Mouse (Mus musculus) testis, adult 2 months (tissue): ENCODE results near the gene Rnase2b. TPM values are rescaled to one million over a fixed set of nuclear protein-coding genes. Genes with fewer than 3 reads are reported as not detected.
"Not testable (repeated sequence)": the region's sequence is repeated elsewhere in the genome, so short reads cannot be mapped to it uniquely, and the experiment has no call there.

Source experiments
- H3K27ac ChIP-seq: fragments of 200-500 bp; 2 replicates; pipeline ENCODE4 v1.5.1; 2012; ENCODE audit warnings: low read depth, low read length; ENCODE audit not compliant: control insufficient read depth, insufficient read depth
- H3K27me3 ChIP-seq: fragments of 200-500 bp; 2 replicates; pipeline ENCODE4 v1.6.1; 2012; ENCODE audit warnings: mild to moderate bottlenecking, low read length, moderate library complexity; ENCODE audit not compliant: control insufficient read depth, insufficient read depth
- H3K36me3 ChIP-seq: fragments of 200-500 bp; 2 replicates; pipeline ENCODE4 v1.6.1; 2012; ENCODE audit warnings: mild to moderate bottlenecking, low read length; ENCODE audit not compliant: control insufficient read depth, insufficient read depth
- H3K4me1 ChIP-seq: fragments of 200-500 bp; 2 replicates; pipeline ENCODE4 v1.6.1; 2012; ENCODE audit warnings: low read length; ENCODE audit not compliant: control insufficient read depth, insufficient read depth
- H3K4me3 ChIP-seq: fragments of 200-500 bp; 2 replicates; pipeline ENCODE4 v1.5.1; 2012; ENCODE audit warnings: low read depth, mild to moderate bottlenecking, low read length, moderate library complexity, mixed read lengths; ENCODE audit not compliant: control insufficient read depth
- CTCF ChIP-seq: fragments of 200-500 bp; IDR thresholded peaks from 2 replicates; pipeline ENCODE4 v1.5.1; 2012; ENCODE audit warnings: low read depth, mild to moderate bottlenecking, inconsistent platforms, low read length, moderate library complexity; ENCODE audit not compliant: control insufficient read depth, insufficient read depth, insufficient replicate concordance
- POLR2A ChIP-seq: fragments of 200-500 bp; IDR thresholded peaks from 2 replicates; pipeline ENCODE4 v1.6.1; 2012; ENCODE audit warnings: low read depth, mild to moderate bottlenecking, inconsistent platforms, low read length, moderate library complexity; ENCODE audit not compliant: control insufficient read depth
- polyA plus RNA-seq: library from polyadenylated mRNA; depleted of rRNA; stranded (reverse); fragments of >200 nt; gene quantifications from 2 replicates; pipeline ENCODE4 v1.2.3, GENCODE M21; 2012

Rnase2b gene
- polyA plus RNA-seq, 1 experiment, result not detected

DNA sequence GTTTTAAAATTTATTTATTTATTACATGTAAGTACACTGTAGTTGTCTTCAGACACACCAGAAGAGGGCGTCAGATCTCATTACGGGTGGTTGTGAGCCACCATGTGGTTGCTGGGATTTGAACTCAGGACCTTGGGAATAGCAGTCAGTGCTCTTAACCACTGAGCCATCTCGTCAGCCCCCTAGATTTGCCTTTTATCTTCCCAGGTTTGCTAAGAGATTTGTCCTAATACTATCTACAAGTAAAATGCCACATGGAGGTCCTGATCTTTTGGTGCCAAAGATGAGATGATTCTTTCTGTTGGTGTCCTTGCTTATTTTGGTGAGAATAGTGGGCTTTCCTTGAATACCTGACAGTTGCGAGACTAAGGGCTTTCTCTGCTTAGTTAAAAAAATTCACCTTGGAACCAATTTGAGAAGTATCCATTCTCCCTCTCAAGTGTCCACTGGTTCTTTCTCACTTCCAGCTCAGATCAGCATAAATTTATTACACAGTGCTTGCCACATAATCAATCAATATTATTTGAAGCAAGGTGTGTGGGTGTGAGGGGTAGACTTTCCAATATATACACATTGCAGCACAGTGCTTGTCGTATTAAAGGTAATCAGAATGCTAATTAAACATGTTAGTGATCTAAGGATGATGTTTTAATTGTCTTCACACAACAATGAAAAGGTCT lies 5.9 kb upstream of the Rnase2b start:
- no peak overlapping the region for H3K27ac ChIP-seq
- no peaks in the 10 kb centered on the region for H3K27me3 ChIP-seq
- TF ChIP-seq CTCF (no peak), POLR2A (no peak)
- H3K4me3 ChIP-seq, result no peak overlapping the region
- H3K4me1 ChIP-seq, result no peaks in the 10 kb centered on the region
- no peaks in the 10 kb centered on the region for H3K36me3 ChIP-seq

GRCm38 (mm10) chr14:51156736-51157068 lies 5.4 kb upstream of the Rnase2b start:
- TF ChIP-seq POLR2A (no peak), CTCF (no peak)
- Histone ChIP-seq H3K4me3 (no peak overlapping the region), H3K27me3 (no peaks in the 10 kb centered on the region), H3K4me1 (no peaks in the 10 kb centered on the region), H3K27ac (no peak overlapping the region), H3K36me3 (no peaks in the 10 kb centered on the region)

DNA sequence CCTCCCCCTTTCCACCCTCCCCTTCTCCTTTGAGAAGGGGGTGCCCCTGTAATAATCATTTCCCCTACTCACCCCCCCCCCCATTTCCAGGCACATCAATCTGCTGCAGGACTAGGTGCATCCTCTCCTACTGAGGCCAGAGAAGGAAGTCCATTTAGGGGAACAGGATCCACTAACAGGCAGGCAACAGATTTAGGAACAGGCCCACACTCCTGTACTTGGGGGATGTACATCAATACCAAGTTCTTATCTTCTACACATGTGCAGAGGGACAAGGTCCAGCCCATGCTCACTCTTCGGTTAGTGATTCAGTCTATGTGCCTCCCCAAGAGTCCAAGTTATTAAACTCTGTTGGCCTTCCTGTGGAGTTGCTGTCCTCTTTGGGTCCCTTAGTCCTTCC lies 5.0 kb upstream of the Rnase2b start:
- no peak overlapping the region for H3K4me3 ChIP-seq
- no peaks in the 10 kb centered on the region for H3K36me3 ChIP-seq
- H3K27ac ChIP-seq, result no peak overlapping the region
- no peak for TF ChIP-seq POLR2A
- no peaks in the 10 kb centered on the region for H3K27me3 ChIP-seq
- no peaks in the 10 kb centered on the region for H3K4me1 ChIP-seq

DNA sequence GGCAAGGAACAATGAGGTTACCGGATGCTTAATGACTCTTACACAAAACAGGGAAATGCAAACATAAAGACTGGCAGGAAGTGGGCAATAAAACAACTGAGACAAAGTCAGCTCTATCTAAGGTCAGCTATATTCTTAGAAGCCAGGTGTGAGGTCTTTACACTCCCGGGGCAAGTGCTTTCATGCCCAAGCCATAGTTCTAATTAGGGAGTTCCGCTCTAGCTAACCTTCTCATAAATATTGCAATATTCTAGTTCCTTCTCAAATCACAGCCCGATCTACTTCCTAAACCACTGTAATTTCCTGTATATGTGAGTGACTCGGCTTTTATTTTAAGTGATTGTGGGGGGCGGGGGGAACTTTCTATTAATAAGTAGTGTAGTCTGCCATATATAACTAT lies 1.3 kb downstream of the Rnase2b start:
- H3K4me3 ChIP-seq, H3K4me1 ChIP-seq, H3K36me3 ChIP-seq, H3K27me3 ChIP-seq, H3K27ac ChIP-seq: not testable (repeated sequence)

GRCm38 (mm10) chr14:51165435-51165834 lies 3.4 kb downstream of the Rnase2b start:
- no peaks in the 10 kb centered on the region for H3K4me1 ChIP-seq

GRCm38 (mm10) chr14:51166068-51166467 lies 4.0 kb downstream of the Rnase2b start:
- Histone ChIP-seq H3K4me3 (no peak overlapping the region), H3K27me3 (no peaks in the 10 kb centered on the region), H3K4me1 (no peaks in the 10 kb centered on the region), H3K36me3 (no peaks in the 10 kb centered on the region), H3K27ac (no peak overlapping the region)
- TF ChIP-seq POLR2A (no peak), CTCF (no peak)

More at GRCm38 (mm10) chr14:51165435-51165834, 3.4 kb downstream of the Rnase2b start:
- Histone ChIP-seq H3K36me3 (no peaks in the 10 kb centered on the region), H3K4me3 (no peak overlapping the region), H3K27me3 (no peaks in the 10 kb centered on the region), H3K27ac (no peak overlapping the region)
- TF ChIP-seq CTCF (no peak), POLR2A (no peak)

DNA sequence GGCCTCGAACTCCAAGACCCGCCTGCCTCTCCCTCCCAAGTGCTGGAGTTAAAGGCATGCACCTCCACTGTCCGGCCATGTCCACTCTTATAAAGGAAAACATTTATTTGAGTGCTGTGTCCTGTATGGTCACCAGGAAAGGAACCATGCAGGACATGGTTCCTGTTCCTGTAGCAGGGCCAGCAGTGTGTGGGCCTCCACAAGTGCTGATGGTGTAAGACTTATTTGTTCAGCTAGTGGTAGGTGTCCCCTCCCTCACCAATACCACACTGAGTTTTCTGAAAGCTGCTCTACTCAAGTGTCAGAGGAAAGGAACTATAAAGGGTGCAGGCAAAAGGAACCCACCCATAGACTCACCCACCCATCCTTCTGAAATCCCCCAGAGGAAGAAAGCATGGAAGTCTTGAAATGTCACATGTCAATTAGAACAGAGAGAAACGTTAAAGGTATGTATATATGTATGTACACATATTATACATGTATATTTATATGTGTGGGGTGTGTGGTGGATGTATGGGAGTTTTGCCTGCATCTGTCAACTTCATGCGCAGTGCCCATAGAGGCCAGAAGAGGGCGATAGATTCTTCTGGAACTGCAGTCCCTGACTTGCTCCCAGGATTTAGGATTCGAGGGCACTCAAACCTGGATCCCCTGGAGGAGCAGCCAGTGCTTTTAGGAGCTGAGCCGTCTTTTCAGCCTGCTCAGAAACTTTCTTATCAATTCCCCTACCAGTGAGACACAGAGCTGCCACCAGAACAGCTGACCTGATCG lies 10.2 kb downstream of the Rnase2b start:
- H3K27me3 ChIP-seq, H3K4me3 ChIP-seq, H3K36me3 ChIP-seq, H3K27ac ChIP-seq, H3K4me1 ChIP-seq: not testable (repeated sequence)
- peak; percentile 67; the same call in 1 of the 2 replicates for TF ChIP-seq CTCF

GRCm38 (mm10) chr14:51172947-51173346 lies 10.9 kb downstream of the Rnase2b start:
- not testable (repeated sequence) for H3K4me1 ChIP-seq, H3K36me3 ChIP-seq, H3K27ac ChIP-seq, H3K27me3 ChIP-seq, H3K4me3 ChIP-seq
